Mouse (Mus musculus) testis, postnatal 14 days (tissue): ENCODE results near the gene Hs6st2.

Source experiments
- DNase-seq: peaks from one replicate; pipeline ENCODE4 v3.0.0; 2021; ENCODE audit warnings: low spot score

Gene Hs6st2

GRCm38 (mm10) chrX:51349682-51350081 lies 332.0 kb downstream of the Hs6st2 start:
- DNase-seq, result no peak

GRCm38 (mm10) chrX:51343595-51343994 lies 338.1 kb downstream of the Hs6st2 start:
- DNase-seq, result no peak
